Mouse (Mus musculus) kidney, adult 2 months (tissue): ENCODE measurements around the gene Caln1.

Experiments used
- CTCF ChIP-seq: fragments of 200-500 bp; conservative IDR thresholded peaks from 2 replicates; pipeline ENCODE4 v1.5.1; 2011; ENCODE audit warnings: low read depth, mild to moderate bottlenecking, control low read depth, low read length, moderate library complexity, mixed read lengths; ENCODE audit not compliant: insufficient read depth, insufficient read length
- POLR2A ChIP-seq: fragments of 200-500 bp; IDR thresholded peaks from one replicate; pipeline ENCODE4 v1.6.1; 2011; ENCODE audit warnings: low read depth, low read length, control low read depth

- TF ChIP-seq POLR2A (no peak), CTCF (no peak)
Observed at GRCm38 (mm10) chr5:130774946-130775345, 405.7 kb downstream of the Caln1 start.
